16 mouse cellular contexts compared by ENCODE assay signal in the genomic region with DNA sequence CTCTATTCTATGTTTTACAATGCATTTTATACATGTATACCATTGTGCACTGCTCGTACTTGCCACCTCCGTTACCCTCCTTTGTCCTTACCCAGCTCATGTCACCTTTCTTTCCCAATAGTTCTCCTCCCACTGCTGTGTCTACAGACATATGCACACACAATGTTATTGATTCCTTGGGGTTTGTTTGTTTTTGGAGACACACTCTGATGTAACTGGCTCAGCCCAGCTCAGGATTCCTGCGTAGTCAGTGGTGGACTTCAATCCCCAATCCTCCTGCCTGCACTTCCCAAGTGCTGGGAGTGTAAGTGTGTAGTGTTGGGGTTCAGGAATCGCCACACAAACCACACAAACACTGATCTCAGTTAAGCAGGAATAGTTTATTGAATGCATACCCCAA. TPM values are rescaled to one million over a fixed set of nuclear protein-coding genes. Genes with fewer than 3 reads are reported as not detected.
"Had no signal": no experiment of that assay in that cellular context is flagged by ENCODE, and none has a peak within 500 bp of the region (broad histone marks: within the 10 kb centered on the region; RNA-seq: fewer than 3 reads in every experiment).

No protein-coding gene starts in this region.

- ATAC-seq: inflammation-experienced regulatory T-cells, adult 6 months had no signal

- H3K27ac ChIP-seq: layer of hippocampus, adult 2 months; macrophage; midbrain, embryonic 12.5 days; neural tube, embryonic 15.5 days had no signal

- H3K4me2 ChIP-seq: lung, embryonic 14.5 days; midbrain, embryonic 12.5 days; neural tube, embryonic 15.5 days had no signal

- H3K4me3 ChIP-seq: layer of hippocampus, adult 2 months; megakaryocyte, embryonic 14.5 days; midbrain, embryonic 12.5 days; neural tube, embryonic 15.5 days had no signal

- DNase-seq: kidney, adult 18-20 months; kidney, postnatal 10 days; kidney, postnatal 4 days; left cerebral cortex, postnatal 4 days; lung, embryonic 14.5 days; lung, postnatal 10 days; right cerebral cortex, adult 18-20 months; right cerebral cortex, postnatal 25 days; thymus, postnatal 4 days had no signal

- H3K9me3 ChIP-seq: megakaryocyte, embryonic 14.5 days; midbrain, embryonic 12.5 days; neural tube, embryonic 15.5 days had no signal

- H3K9ac ChIP-seq: lung, embryonic 14.5 days; midbrain, embryonic 12.5 days; neural tube, embryonic 15.5 days had no signal

- H3K4me1 ChIP-seq: midbrain, embryonic 12.5 days; neural tube, embryonic 15.5 days had no signal

- H3K27me3 ChIP-seq: megakaryocyte, embryonic 14.5 days; midbrain, embryonic 12.5 days; neural tube, embryonic 15.5 days had no signal

RNA-seq across cellular contexts. Expression of gene Fsd2, which starts 20.5 kb away (rescaled TPM):
- polyA plus RNA-seq: kidney, embryonic 14.5 days had no signal
